Mouse (Mus musculus) ovary, postnatal 36 days (tissue): ENCODE data around the gene Tshz3.

Experiments used
- DNase-seq: peaks from one replicate; pipeline ENCODE4 v3.0.0; 2022; ENCODE audit warnings: low spot score, mixed read lengths

Tshz3 gene

DNA sequence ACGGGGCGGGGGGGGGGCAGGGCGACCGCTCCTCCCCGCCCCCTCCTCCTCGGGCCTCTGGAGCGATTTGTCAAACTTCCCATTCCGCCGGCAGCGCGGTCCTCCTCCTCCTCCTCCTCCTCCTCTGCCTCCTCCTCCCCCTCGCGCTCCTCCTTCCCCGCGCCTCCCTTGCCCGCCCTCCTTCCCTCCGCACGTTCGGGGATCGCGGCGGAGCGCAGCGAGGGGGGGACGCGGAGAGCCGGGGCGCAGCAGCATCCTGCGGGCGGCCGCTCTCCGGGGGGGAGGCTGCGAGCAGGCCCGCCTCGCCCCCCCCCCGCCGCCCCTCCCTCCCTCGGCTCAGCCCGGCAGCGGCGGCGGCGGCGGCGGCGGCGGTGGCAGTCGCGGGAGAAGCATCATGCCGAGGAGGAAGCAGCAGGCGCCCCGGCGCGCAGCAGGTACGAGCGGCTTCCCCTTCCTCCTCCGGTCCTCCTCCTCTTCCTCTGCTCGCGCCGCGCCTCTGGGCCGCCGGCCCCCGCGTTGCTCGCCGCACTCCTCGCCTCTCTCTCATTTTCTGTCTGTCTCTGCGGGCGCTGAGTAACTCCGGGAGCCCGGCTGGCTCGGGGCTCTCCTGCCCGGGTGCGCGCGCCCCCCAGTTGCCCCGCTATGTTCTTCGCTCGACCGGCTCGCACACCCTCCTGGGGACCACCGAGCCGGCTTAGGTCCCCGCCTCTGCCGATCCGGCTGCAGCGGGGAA, at the start of gene Tshz3:
Tshz3 (plus strand) TSS at position 263 of the 733 bp plus-strand sequence.
- peak; percentile 73 for DNase-seq

DNA sequence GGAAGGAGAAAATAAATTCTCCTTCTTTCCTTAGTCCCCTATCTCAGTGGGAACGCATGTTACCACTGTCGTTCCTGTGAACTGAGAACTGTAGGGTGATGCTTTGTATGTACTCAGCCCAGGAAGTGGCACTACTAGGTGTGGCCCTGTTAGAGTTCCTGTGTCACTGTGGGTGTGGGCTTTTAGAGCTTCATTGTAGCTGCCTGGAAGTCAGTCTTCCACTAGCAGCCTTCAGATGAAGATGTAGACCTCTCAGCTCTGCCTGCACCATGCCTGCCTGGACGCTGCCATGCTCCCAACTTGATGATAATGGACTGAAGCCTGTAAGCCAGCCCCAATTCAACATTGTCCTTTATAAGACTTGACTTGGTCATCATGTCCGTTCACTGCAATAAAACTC, 42.0 kb upstream of the Tshz3 start:
- no peak for DNase-seq

DNA sequence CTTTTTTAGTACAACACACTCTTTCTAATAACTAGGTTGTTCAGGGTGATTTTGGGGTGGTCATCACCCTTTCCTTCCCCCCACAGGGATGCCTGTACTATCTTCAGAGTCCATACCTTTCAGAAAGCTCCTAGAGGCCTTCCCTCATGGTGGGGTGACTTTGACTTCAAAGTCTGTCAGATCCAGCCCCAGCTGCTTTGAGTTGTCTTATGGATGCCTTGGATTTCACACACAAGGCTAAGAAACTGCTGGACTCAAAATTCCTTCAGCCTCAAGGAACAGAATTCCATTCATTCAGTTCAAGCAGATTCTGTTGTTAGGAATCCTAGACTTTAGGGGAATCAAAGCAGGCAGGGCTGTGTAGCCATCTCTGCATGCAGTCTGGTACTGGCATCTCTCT, 41.5 kb upstream of the Tshz3 start:
- DNase-seq = no peak

DNA sequence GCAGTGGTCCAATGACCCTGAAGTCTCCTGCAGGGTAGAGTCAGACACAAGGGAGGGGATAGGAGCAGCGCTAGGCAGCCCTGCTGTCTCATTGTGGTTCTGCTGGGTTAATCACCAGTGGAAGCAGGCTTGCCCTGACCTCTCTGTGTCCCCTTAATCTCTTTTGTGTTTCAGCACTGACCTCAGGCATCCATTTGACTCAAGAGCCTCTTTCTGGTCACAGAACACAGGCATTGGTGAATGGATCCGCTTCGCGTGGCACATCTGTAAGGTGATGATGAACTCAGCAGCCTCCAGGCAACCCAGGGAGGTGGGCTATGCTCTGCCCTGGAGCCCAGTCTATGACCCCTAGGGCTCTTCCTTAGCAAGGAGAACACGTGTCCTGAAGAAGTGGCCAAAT, 39.6 kb upstream of the Tshz3 start:
- no peak for DNase-seq

DNA sequence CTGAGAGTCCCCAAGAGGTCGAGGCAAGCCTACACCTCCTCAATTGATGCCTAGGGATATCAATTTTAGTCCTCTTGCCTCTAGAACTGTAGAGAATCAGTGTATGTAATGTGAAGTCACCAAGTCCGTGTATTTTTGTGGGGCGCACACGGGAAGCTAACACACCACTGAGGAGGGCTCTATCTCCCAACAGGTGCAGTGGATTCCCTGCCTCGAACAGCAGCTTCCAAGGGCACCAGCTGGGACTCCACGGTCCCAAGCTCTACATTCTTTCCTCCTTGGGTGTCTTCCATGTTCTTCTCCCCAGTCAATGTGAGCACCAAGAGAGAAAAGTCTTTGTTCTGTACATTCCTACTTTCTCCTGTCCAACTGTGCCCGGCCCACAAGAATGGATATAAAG, 38.7 kb upstream of the Tshz3 start:
- DNase-seq = no peak

DNA sequence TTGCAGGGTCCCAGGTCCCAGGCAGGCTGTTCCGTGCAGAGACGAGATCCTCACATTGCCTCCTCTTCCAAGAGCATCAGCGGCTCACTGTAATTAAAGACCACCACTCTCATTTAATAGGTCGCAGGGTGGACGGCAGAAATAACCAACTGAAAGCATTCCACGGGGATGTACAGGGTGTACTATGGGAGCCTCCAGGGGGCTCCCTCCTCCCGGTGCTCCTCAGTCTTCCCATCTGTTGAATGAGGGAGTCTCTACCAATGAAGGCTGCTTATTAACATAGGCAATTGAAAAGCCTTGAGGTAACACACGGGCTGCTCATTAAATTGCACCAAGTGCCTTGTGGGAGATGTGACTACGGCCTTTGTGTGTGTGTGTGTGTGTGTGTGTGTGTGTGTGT, 37.3 kb upstream of the Tshz3 start:
- no peak for DNase-seq

DNA sequence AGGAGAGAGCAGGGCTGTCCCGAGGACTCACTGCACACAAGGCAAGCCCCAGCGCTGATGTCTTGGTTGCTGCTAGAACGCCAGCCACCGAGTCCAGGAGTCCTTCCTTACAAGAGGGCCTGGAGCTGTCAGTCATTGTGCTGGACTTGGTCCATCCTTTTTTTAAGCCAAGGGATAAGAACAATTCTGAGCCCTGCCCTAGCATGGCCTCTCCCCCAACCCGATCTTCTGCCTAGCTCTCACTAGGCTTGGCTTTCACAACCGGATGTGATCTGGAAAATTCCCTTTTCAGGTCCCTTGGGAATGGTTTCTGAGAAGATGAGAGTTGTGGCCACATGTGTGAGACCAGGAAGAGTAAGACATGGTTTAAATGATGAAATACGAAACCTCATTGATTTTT, 34.5 kb upstream of the Tshz3 start:
- DNase-seq = no peak

DNA sequence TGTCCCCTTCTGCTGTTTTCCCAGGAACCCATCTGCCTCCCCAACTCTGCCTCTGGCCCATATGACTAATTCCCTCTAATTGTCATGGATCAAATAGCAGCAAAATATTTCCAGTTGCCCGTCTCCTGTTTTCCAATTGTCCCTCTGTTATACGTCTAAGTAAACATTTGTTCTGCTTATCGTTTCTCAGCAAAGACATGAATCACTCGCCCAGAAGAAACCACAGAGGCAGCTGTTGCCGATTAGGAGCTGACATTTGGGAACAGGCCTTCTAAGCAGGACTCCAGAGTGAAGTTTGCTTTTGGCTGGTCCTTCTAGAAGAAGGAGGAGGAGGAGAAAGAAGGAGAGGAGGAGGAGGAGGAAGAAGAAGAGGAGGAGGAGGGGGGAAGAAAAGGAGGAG, 30.2 kb upstream of the Tshz3 start:
- DNase-seq = no peak

DNA sequence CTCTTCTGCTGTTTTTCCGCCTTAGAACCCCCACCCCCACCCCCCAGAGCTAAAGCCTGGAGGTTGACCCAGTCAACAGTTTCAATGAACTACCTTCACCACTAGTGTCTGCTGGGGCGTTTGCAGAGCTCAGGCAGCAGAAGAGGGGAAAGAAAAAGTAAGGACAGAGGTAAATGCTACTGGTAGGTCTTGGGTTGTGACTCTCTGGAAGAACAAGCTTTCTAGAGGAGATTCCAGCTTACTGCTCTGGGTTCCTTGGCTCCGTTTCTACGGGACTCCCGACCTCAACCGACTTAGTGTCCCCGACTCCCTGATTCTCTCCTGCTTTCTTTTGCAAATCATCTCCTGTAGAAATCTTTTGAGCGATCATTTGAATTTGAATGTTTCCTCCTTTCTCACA, 19.9 kb upstream of the Tshz3 start:
- no peak for DNase-seq

DNA sequence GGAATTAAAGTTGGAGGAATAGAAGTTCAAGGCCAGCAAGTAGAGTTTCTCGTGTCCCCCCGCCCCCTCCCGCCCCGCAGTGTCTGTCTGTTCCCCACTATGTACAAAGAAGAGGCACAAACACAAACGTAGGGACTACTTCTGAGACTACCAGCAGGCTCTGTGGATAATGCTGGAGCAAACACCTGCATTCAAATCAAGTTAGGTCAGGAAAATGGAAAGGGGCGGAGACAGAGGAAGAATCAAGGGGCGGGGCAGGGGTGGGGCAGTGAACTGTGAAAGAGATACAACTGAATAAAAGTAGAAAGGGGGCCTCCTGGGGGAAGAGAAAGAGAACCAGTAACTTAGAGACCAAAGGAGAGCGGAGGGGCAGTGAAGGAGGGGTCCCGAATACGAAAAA, 19.4 kb upstream of the Tshz3 start:
- no peak for DNase-seq

DNA sequence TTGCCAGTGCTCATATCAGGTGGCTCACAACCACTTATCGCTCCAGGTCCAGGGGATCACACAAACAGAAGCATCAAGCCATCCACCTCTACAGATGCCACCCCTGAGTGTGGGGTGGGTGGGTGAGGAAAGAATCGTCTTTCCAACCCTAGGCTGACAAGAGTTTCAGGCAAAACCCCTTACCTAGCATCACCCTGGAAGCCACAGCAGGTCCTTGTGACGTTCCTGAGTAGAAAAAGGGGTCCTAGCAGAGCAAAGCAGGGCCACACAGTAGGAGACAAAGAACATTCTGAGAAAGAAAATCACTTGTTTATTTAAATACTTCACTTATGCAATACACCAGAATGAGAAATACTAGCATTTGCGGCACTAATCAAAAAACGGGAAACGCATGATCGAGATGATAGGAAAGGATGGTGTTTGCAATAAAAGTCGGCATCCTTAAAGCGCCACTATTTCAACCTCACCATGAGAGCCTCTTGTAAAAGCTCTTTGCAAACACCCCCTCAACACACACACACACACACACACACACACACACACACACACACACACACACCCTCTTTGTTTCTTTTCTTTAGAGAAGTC, 18.8 kb upstream of the Tshz3 start:
- no peak for DNase-seq

DNA sequence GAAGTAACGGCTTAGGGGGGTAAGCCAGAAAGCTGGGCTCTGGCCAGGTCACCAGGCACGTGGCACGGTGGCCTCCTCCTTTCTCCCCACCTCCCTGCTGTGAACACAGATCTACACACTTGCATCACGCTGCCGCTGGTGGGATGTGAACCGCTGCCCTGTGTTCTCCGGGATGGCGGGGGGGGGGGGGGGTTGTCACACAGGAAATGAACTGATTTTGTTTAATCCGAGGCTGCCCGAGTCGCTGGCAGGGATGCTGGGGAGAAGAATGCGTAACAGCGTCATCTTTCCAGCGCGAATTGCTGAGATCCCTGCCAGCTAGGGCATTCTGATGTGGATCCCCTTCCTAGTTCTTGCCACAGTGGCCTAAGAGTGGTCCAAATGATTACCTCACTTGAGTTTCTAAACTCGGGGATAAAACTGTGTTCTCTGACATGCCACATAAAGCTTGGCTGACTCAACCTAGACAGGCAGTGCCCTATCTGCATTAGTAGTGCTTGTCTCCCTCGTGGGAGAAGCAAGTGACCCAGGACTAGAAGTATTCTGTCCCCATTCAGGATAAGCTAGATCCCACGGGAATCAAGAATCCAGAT, 18.0 kb upstream of the Tshz3 start:
- DNase-seq = no peak

DNA sequence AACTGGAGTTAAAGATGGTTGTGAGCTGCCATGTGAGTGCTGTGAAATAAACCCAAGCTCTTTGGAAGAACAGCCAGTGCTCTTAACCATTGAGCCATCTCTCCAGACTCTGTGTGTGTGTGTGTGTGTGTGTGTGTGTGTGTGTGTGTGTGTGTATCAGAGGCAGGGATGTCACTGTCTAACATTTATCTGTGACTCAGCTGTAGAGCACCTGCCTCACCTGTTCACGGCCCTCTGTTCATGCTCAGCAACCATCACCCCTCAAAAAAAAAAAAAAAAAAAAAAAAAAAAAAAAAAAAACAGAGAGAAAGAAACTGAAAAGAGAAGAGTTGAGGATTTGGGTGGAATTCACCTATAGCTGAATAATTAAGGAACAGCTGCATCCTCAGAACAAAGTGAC, 10.4 kb upstream of the Tshz3 start:
- DNase-seq = no peak

DNA sequence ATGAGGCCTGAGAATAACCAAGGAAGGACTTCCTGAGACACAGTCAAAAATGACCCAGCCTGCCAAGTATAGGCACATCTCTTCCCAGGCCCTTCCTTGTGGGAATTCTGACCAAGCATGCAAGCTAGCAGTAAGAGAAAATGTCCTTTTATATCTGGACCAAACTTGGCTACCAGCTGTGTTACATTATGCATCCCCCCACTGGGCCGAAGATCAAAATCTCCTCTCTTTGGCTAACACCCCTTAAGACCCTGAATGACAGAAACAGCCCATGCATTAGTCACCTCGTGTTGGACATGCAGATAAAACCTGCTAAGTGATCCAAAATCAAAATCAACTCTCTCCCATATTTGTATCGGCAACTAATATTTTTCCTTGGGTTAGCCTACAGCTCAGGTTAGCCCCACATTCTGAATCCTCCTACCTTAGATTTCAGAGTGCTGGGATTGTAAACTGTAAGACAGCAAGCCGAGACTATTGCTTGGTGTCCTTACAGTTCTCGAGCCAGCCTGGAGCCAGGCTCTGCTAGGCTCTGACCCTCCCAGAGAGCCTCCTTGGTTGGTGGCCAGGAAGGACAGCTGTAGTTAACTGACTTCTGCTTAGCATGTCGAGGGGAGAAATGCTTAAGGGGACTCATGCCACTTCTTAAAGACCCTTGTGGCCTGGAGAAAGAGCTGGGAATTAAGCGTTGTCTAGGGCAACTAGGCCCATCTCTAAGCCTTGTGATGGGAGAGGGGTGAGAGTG, 8.7 kb upstream of the Tshz3 start:
- DNase-seq = no peak

DNA sequence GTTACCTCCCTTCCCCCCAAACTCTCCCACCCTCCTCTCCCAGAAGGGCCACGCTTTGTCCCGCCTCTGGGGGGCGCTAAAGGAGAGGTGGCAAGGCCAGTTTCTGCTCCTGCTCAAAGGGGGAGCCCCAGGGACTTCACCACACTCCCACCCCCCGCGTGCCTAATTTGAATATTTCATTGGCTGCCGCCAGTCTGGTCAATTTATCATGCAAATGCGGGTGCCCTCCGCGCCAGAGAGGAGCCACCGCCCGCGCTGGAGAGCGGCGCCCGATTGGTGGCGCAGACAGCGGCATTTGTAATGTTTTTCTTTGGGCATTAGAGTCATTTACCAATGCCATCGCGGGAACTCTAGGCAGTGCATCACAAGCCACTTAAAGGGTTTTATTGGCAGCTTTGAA, 7.4 kb upstream of the Tshz3 start:
- peak; percentile 22 for DNase-seq

DNA sequence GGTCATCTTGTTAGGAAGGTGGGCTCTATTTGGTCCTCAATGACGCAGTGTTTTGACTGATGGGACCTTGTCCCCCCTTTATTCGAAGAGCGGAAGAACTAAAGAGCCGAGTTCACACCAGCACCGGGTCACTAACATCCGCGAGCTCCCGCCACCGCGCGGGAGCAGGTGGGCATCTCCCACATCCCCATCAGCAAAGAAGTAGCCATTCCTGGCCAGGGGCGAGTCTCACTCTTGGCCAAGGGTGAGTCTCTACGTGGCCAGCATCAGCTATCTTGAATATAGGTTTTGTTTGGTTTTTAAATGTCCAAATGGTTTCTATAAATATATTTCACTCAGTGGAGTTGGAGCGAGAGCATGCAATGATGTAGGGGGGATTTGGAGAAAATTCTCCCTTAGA, 6.3 kb upstream of the Tshz3 start:
- DNase-seq = no peak

DNA sequence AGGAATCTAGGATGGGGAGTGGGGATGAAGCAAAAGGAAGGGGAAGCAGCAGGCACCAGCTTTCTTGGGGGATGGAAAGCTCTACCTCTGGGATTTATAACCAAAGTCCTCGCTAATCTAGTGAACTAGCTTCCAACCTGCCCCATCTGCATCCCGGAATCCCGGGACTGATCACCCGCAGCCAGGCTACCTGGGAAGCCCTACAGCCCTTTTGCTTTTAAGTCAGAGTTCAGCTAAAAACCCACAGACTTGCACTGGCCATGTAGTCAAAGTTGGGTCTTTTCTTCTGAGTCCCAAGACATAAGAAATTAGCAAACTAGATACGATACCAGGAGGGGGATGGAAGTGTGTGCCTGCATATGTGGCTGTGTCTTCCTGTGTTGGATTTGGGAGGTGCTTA, 5.5 kb upstream of the Tshz3 start:
- DNase-seq = no peak

DNA sequence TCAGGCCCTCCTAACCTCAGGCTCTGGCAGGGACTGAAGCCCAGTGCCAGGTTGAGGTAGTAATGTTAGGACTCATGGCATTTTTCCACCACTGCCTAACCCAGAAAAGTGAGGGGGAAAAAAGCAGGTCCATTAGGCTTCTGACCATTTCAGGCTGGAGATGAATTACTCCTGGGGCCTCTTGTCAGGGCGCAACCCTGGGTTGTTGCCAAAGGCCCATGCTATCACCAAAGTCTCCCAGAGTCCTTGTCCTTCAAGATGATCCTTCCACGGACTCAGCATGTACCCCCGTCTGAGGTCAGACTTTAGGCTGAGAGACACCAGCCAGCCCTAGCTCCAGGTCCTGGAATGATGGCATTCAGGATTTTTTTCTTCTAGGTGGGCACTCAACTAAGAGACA, 4.8 kb upstream of the Tshz3 start:
- peak; percentile 32 for DNase-seq

DNA sequence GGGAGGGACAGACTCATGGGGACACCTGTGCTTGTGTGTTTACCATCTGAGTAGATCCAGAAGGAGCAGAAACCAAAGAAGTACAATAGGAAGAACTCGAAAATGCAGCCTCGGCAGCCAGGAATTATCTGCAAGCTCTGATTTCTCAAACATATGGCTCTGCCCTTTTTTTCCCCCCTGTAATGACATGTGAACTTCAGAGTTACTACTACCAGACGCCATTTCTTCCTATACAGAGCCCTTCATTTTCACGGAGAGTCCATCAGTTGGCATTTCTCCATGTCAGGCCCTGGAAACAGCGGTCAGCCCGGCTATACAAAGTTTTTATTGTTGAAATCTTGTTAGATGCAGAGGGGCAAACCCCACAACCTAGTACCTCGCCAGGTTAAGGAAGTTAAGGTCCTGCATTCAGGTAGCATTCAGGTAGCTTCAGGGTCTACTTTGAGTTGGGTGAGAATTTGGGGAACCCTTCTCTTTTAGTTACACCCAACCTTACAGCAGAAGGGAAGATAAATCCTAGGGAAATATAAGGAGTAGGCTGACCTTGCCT, 3.2 kb upstream of the Tshz3 start:
- no peak for DNase-seq

DNA sequence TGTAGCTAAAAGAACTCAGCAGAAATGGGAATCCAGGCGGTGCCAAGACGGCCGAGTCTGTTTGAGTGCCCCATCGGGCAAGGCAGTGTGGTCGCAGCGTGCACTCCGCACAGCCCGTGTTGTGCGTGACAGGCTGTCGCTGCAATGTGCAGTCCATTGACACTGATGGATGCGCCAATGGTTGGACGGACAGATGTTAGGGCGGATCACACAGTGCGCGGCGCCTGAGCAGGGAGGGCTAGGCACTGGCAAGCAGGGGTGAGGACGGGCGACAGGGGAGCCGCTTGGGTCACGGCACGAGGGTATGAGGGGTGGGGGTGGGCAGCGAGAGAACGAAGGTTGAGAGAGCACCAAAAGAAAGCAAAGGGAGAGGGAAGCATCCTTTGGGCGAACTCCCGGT, 2.6 kb upstream of the Tshz3 start:
- DNase-seq = no peak

DNA sequence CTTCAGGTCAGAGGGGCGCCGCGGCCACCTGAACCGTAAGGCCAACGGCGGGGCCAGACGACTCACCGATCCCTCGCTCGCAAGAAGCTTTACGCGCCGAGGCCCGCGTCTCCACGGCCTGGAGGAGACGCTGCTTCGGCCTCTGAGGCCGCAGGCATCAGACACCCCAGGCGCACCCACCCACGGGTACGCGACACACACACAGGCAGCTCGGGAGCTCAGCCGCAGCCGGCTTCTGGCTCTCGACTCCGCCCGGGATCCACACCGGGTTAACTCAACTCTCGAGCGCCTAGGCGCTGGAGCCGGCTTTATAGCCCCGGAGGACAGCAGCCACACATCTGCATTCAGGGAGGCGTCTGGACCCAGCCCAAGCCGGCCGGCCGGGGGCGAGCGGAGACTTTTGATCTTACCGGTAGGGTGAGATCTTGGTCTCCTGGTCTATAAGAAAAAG, 2.1 kb upstream of the Tshz3 start:
- peak; percentile 51 for DNase-seq

DNA sequence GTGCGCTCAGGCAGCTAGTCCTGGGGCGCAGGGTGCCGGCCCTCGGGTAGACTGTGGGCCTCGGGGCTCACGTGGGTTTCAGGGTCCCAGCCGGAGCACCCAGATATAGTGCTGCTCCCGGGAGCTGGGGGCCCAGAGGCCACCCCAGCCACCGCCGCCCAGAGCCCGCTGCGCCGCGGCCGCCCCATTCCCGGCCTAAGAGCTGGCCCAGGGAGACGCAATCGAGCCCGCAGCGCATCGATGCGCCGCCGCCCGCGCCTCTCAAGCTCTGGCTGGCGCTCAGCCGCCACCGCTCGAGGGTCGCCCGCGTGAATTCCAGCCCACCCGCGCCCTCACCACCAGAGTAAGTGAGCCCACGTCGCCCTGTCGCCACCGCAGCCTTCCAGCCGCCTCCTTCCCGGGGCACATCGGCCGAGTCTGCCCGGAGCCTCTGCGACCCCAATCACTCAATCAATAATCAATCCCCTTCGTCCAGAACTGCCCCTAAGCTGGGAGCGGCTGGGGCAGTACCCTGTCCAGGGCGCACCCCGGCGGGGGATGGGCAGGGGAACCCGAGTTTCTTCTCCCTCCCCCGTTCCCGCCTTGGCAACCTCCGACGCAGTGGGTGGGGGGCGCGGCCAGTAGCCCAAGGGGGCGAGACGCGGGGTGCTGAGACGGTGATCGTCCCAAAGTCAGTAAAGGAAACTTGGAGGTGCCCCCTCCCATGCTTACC, 1.4 kb upstream of the Tshz3 start:
- peak; percentile 67 for DNase-seq
